Mouse (Mus musculus): ENCODE results near the gene Klra4.
"Not testable (repeated sequence)": the region's sequence is repeated elsewhere in the genome, so short reads cannot be mapped to it uniquely, and the experiment has no call there.

Klra4 gene

DNA sequence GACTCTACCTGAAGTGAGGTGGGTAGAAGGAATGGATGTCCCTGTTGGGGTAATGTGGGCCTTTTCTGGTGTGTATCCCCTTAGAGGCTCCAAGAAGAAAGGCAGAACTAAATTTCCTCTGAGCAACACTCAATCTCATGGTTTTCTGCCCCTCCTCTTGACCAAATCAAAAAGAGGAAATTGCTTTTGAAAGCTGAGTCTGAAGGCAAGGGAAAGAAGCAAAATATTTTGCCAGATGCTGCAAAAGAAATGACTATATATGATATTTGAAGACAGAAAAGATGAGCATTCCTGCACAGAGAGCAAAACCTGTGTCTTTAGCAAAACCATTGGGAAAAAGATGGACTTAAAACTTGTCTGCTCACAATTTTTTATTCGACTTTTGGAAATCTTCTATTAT, at the start of gene Klra4:
TSS of gene Klra4 (minus strand) at position 101 of the 400 bp plus-strand sequence.
- TF ChIP-seq GATA4 (IDR thresholded peaks at IDR 0.05; ENCODE audit: insufficient replicate concordance, low read length) = not testable (repeated sequence)

DNA sequence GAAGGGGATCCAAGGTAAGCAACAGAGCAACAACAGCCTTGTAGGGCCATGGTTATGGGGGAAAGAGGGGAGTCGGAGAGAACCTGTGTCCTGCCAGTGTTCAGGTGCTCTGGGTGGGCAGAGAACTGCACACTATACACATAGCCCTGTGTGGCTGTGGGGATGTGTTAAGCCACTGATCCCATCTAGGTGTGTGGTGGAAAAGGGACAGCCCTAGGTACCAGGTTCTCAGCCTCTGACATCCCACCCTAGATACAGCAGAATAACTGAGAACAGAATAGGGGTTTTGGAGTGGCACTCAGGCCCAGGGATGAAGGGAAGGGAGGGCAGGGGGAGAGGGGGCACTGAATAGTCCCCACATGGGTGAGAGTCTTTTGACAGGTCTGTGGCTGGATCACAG, 43.4 kb upstream of the Klra4 start:
- TF ChIP-seq GATA4 (IDR thresholded peaks at IDR 0.05; ENCODE audit: insufficient replicate concordance, low read length) = no peak

DNA sequence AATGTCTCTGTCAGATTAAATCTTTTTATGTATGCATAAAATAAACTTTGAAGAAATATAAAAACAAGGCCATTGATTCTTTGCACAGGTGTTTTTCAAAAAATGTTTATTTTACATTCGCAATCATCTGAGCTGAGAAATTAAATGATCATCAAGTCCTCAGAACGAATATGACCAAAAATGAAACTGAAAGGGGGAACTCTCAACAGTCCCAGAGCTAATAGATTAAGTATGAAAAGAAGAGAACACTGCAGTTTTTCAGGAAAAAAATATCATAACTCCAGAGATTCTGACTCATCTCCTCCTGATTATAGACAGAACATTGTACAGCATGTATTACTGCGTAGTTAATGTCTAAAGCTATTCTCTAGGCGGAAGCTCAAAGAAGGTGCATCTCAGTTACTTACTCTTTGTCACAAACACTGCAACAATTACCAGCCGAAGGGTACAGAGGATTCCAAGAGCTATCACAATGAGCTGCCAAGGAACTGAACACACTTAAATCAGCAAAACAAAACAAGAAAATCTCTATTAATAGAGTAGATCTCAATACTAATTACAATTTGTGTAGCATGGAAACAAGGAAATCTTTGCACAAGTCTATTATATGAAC, 25.4 kb upstream of the Klra4 start:
- TF ChIP-seq GATA4 (IDR thresholded peaks at IDR 0.05; ENCODE audit: insufficient replicate concordance, low read length) = no peak

GRCm38 (mm10) chr6:130065196-130065595, 1.9 kb downstream of the Klra4 start:
- no peak for TF ChIP-seq GATA4 (IDR thresholded peaks at IDR 0.05; ENCODE audit: insufficient replicate concordance, low read length)

DNA sequence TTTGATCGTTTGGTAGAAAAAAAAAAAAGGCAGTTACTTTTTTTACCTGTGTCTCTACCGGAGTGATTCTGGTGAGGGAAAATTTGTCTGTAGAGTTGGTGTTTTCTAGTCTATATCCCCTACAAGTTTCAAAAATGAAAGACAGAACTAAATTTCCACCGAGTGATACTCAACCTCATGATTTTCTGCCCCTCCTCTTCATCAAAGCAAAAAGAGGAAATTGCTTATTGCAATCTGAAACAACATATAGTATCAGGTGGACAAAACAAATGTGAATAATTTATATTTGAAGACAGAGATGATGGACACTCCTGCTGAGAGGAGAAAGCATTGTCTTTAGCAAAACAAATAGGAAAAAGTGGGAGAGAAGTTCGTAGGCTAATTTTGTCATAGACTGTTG, 40.2 kb downstream of the Klra4 start, which contains the start of gene Klra6:
TSS of gene Klra6 (minus strand) at position 101 of the 400 bp plus-strand sequence.
- no peak for TF ChIP-seq GATA4 (IDR thresholded peaks at IDR 0.05; ENCODE audit: insufficient replicate concordance, low read length)
